Mouse (Mus musculus): ENCODE results near the gene Wbp1l. TPM values are rescaled to one million over a fixed set of nuclear protein-coding genes. Genes with fewer than 3 reads are reported as not detected.
A peak's percentile ranks its signal among the peaks of the same experiment; 100 is the strongest.

The Wbp1l gene
- polyA plus RNA-seq, 1 experiment from 2014 or later: 31.2 TPM

DNA sequence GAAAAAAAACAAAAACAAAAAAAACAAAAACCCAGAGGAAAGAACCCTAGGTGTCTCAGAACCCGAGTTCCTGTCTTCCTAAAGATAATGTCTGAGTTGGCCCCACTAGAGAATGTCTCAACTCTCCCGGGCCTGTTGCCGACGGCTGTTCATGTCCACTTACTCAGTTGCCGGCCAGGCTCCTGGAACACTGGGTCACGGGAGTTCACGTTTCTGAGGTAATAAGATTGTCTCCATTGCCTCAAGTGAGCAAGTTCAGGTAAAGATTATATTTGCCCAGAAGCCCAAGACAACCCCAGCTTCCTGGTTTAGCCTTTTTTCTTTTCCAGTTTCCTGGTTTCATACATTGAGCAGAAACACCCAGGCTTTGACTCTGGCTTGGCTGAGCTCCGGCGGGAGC is 60.0 kb downstream of the Wbp1l start:
- peaks cover 13% of the 10 kb centered on the region for H3K36me3 ChIP-seq (ENCODE audit: control insufficient read depth, insufficient read depth, low read length)
- H3K27me3 ChIP-seq (ENCODE audit: control insufficient read depth, insufficient read depth, low read length): no peaks in the 10 kb centered on the region
- no peaks in the 10 kb centered on the region for H3K9me3 ChIP-seq (ENCODE audit: control insufficient read depth, low read length)
- TF ChIP-seq EP300 (optimal IDR thresholded peaks at IDR 0.05): no peak
- no peak for TF ChIP-seq CTCF (IDR thresholded peaks at IDR 0.05; ENCODE audit: low read depth)
- H3K4me3 ChIP-seq (ENCODE audit: low read depth, low read length): no peak overlapping the region
- no peak overlapping the region for H3K9ac ChIP-seq (ENCODE audit: low read length)
- WGBS: 71% methylated on average over 9 of the region's 9 CpGs
- H3K27ac ChIP-seq (replicated peaks): peak overlapping the region; percentile 35
- peak; percentile 67 for DNase-seq (ENCODE audit: low spot score)
- ATAC-seq (ENCODE audit: low FRiP score, low TSS enrichment): peak; percentile 71
- no peaks in the 10 kb centered on the region for H3K4me1 ChIP-seq (replicated peaks; ENCODE audit: control insufficient read depth, insufficient read depth)
- H3K4me2 ChIP-seq (replicated peaks; ENCODE audit: low read depth): no peak overlapping the region

- no peak overlapping the region for H3K27ac ChIP-seq (replicated peaks)
- WGBS: 58% methylated on average over 4 of the region's 4 CpGs
- TF ChIP-seq CTCF (IDR thresholded peaks at IDR 0.05; ENCODE audit: low read depth) (no peak), EP300 (optimal IDR thresholded peaks at IDR 0.05) (no peak)
- H3K4me3 ChIP-seq (ENCODE audit: low read depth, low read length): no peak overlapping the region
- no peak overlapping the region for H3K9ac ChIP-seq (ENCODE audit: low read length)
- ATAC-seq (ENCODE audit: low FRiP score, low TSS enrichment) (no peak), DNase-seq (ENCODE audit: low spot score) (no peak)
- H3K4me1 ChIP-seq (replicated peaks; ENCODE audit: control insufficient read depth, insufficient read depth): no peaks in the 10 kb centered on the region
- no peak overlapping the region for H3K4me2 ChIP-seq (replicated peaks; ENCODE audit: low read depth)
- no peaks in the 10 kb centered on the region for H3K27me3 ChIP-seq (ENCODE audit: control insufficient read depth, insufficient read depth, low read length)
- no peaks in the 10 kb centered on the region for H3K9me3 ChIP-seq (ENCODE audit: control insufficient read depth, low read length)
- peaks cover 2% of the 10 kb centered on the region; the same call in 1 of the 2 replicates for H3K36me3 ChIP-seq (ENCODE audit: control insufficient read depth, insufficient read depth, low read length)
Observed at GRCm38 (mm10) chr19:46661511-46661910, 62.6 kb downstream of the Wbp1l start.

GRCm38 (mm10) chr19:46662214-46662613 is 63.3 kb downstream of the Wbp1l start:
- Histone ChIP-seq H3K9me3 (ENCODE audit: control insufficient read depth, low read length) (no peaks in the 10 kb centered on the region), H3K4me1 (replicated peaks; ENCODE audit: control insufficient read depth, insufficient read depth) (no peaks in the 10 kb centered on the region)
- TF ChIP-seq CTCF (IDR thresholded peaks at IDR 0.05; ENCODE audit: low read depth): no peak
- no peak for TF ChIP-seq EP300 (optimal IDR thresholded peaks at IDR 0.05)

GRCm38 (mm10) chr19:46662784-46663183 is 63.9 kb downstream of the Wbp1l start:
- Histone ChIP-seq H3K9ac (ENCODE audit: low read length) (no peak overlapping the region), H3K4me1 (replicated peaks; ENCODE audit: control insufficient read depth, insufficient read depth) (no peaks in the 10 kb centered on the region), H3K27me3 (ENCODE audit: control insufficient read depth, insufficient read depth, low read length) (no peaks in the 10 kb centered on the region), H3K4me2 (replicated peaks; ENCODE audit: low read depth) (no peak overlapping the region), H3K9me3 (ENCODE audit: control insufficient read depth, low read length) (no peaks in the 10 kb centered on the region), H3K4me3 (ENCODE audit: low read depth, low read length) (no peak overlapping the region), H3K36me3 (ENCODE audit: control insufficient read depth, insufficient read depth, low read length) (no peaks in the 10 kb centered on the region), H3K27ac (replicated peaks) (no peak overlapping the region)
- no peak for ATAC-seq (ENCODE audit: low FRiP score, low TSS enrichment)
- TF ChIP-seq CTCF (IDR thresholded peaks at IDR 0.05; ENCODE audit: low read depth) (no peak), EP300 (optimal IDR thresholded peaks at IDR 0.05) (no peak)
- 75% methylated on average over 6 of the region's 6 CpGs for WGBS
- DNase-seq (ENCODE audit: low spot score): no peak

More at GRCm38 (mm10) chr19:46662214-46662613, 63.3 kb downstream of the Wbp1l start:
- DNase-seq (ENCODE audit: low spot score) (no peak), ATAC-seq (ENCODE audit: low FRiP score, low TSS enrichment) (no peak)
- no peak overlapping the region for H3K27ac ChIP-seq (replicated peaks)
- H3K4me2 ChIP-seq (replicated peaks; ENCODE audit: low read depth): no peak overlapping the region
- no peaks in the 10 kb centered on the region for H3K36me3 ChIP-seq (ENCODE audit: control insufficient read depth, insufficient read depth, low read length)
- WGBS: 57% methylated on average over 8 of the region's 8 CpGs
- no peak overlapping the region for H3K4me3 ChIP-seq (ENCODE audit: low read depth, low read length)
- H3K27me3 ChIP-seq (ENCODE audit: control insufficient read depth, insufficient read depth, low read length): no peaks in the 10 kb centered on the region
- no peak overlapping the region for H3K9ac ChIP-seq (ENCODE audit: low read length)

DNA sequence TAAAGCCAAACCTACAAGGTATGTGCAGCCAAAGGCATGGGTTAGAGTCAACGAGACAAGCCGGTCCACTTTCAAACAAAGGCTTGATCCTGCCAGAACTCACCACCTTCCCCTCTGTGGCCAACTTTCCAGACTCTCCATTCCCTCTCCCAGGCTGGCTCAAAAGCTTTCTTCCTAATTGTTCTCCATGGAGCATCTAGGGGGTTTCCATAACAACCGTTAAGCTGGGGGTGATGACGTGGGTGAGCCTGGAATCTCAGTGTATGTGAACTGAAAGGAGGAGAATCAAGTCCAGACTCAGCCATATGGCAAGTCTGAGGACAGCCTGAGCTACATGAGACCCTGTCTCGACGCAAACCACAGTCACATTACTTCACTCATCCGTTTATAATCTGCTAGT is 66.6 kb downstream of the Wbp1l start:
- H3K4me3 ChIP-seq (ENCODE audit: low read depth, low read length): no peak overlapping the region
- DNase-seq (ENCODE audit: low spot score): no peak
- no peaks in the 10 kb centered on the region for H3K27me3 ChIP-seq (ENCODE audit: control insufficient read depth, insufficient read depth, low read length)
- no peak overlapping the region for H3K27ac ChIP-seq (replicated peaks)
- no peaks in the 10 kb centered on the region for H3K36me3 ChIP-seq (ENCODE audit: control insufficient read depth, insufficient read depth, low read length)
- H3K9ac ChIP-seq (ENCODE audit: low read length): no peak overlapping the region
- TF ChIP-seq CTCF (IDR thresholded peaks at IDR 0.05; ENCODE audit: low read depth): no peak
- TF ChIP-seq EP300 (optimal IDR thresholded peaks at IDR 0.05): no peak
- H3K4me1 ChIP-seq (replicated peaks; ENCODE audit: control insufficient read depth, insufficient read depth): no peaks in the 10 kb centered on the region
- 57% methylated on average over 7 of the region's 7 CpGs for WGBS
- no peaks in the 10 kb centered on the region for H3K9me3 ChIP-seq (ENCODE audit: control insufficient read depth, low read length)
- no peak overlapping the region for H3K4me2 ChIP-seq (replicated peaks; ENCODE audit: low read depth)
- ATAC-seq (ENCODE audit: low FRiP score, low TSS enrichment): no peak

DNA sequence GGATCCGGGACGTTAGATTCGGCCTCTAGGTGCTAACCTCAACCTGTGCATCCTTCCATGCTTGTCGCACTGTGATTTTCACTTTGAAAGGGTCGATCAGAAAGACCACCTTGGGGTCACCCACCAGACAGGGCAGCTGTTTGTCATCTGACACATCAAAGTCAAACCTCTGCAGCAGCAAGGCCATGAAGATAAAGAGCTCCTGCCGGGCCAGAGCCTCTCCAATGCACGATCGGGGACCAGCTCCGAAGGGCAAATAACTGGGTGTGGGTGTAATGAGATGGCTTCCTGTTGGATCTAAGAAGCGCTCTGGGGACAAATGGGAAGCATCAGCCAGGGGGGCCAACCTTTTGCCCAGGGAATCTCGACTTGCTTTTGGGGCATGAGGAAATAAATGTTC is 68.4 kb downstream of the Wbp1l start:
- TF ChIP-seq CTCF (IDR thresholded peaks at IDR 0.05; ENCODE audit: low read depth) (no peak), EP300 (optimal IDR thresholded peaks at IDR 0.05) (no peak)
- no peak overlapping the region for H3K4me2 ChIP-seq (replicated peaks; ENCODE audit: low read depth)
- no peaks in the 10 kb centered on the region for H3K27me3 ChIP-seq (ENCODE audit: control insufficient read depth, insufficient read depth, low read length)
- DNase-seq (ENCODE audit: low spot score) (no peak), ATAC-seq (ENCODE audit: low FRiP score, low TSS enrichment) (no peak)
- no peak overlapping the region for H3K9ac ChIP-seq (ENCODE audit: low read length)
- no peaks in the 10 kb centered on the region for H3K4me1 ChIP-seq (replicated peaks; ENCODE audit: control insufficient read depth, insufficient read depth)
- H3K9me3 ChIP-seq (ENCODE audit: control insufficient read depth, low read length): no peaks in the 10 kb centered on the region
- WGBS: 55% methylated on average over 11 of the region's 11 CpGs
- H3K4me3 ChIP-seq (ENCODE audit: low read depth, low read length): no peak overlapping the region
- no peaks in the 10 kb centered on the region for H3K36me3 ChIP-seq (ENCODE audit: control insufficient read depth, insufficient read depth, low read length)
- H3K27ac ChIP-seq (replicated peaks): no peak overlapping the region
